Mouse (Mus musculus): ENCODE data around the gene Spryd7. TPM values are rescaled to one million over a fixed set of nuclear protein-coding genes. Genes with fewer than 3 reads are reported as not detected.

Gene Spryd7
- total and polyA plus RNA-seq, 3 experiments, result 11.1 to 23.1 (median 14.0) TPM

GRCm38 (mm10) chr14:61526006-61526405 lies 30.7 kb downstream of the Spryd7 start:
- Histone ChIP-seq H3K4me3 (replicated peaks in 1 of 3; ENCODE audit: low read depth in 2 of 3, low read length in 2 of 3, poor library complexity in 1 of 3) (no peak overlapping the region), H3K9ac (ENCODE audit: insufficient read depth, low read depth) (no peak overlapping the region), H3K4me1 (ENCODE audit: control insufficient read depth in 1 of 2, insufficient read depth in 2 of 2) (peaks cover 0 to 15% of the 10 kb centered on the region in 2 experiments; a peak in 2 of 4 replicates), H3K4me2 (ENCODE audit: insufficient read depth, low read depth, poor library complexity, severe bottlenecking) (no peak overlapping the region), H3K9me3 (replicated peaks; ENCODE audit: low read length) (no peaks in the 10 kb centered on the region), H3K27me3 (replicated peaks) (no peaks in the 10 kb centered on the region), H3K79me2 (replicated peaks; ENCODE audit: control insufficient read depth, extremely low read depth, insufficient read depth, poor library complexity, severe bottlenecking) (no peaks in the 10 kb centered on the region), H3K36me3 (replicated peaks in 1 of 2; ENCODE audit: control insufficient read depth in 1 of 2, insufficient read depth in 1 of 2, low read length in 1 of 2) (peaks cover under 1 to 7% of the 10 kb centered on the region in 2 experiments), H3K27ac (ENCODE audit: insufficient read depth, low read depth) (no peak overlapping the region)
- no peak for DNase-seq (ENCODE audit: extremely low read depth)
- dilution Hi-C loops (cut with MboI; ENCODE audit: extremely low pct_ligation_motif_present, extremely low pct_unique_long_range_greater_than_20kb, low sequenced_read_pairs) (no loop called here), in situ Hi-C loops (cut with MboI; ENCODE audit: low pct_ligation_motif_present, low pct_unique_long_range_greater_than_20kb, low sequenced_read_pairs) (no loop called here)
- TF ChIP-seq ETS1 (conservative IDR thresholded peaks at IDR 0.05; ENCODE audit: low read depth, low read length) (no peak), MAX (IDR thresholded peaks at IDR 0.05; ENCODE audit: low read length) (no peak), POLR2A (IDR thresholded peaks at IDR 0.05; ENCODE audit: low read depth, low read length) (no peak), CTCF (conservative IDR thresholded peaks at IDR 0.05 in 1 of 2, IDR thresholded peaks at IDR 0.05 in 1 of 2; ENCODE audit: low read depth in 2 of 2, low read length in 2 of 2) (no peak), TBP (conservative IDR thresholded peaks at IDR 0.05; ENCODE audit: low read depth, low read length) (no peak), NELFE (IDR thresholded peaks at IDR 0.05; ENCODE audit: low read depth, low read length) (no peak), ZMIZ1 (IDR thresholded peaks at IDR 0.05; ENCODE audit: low read depth, low read length) (no peak), ZNF384 (IDR thresholded peaks at IDR 0.05; ENCODE audit: low read depth, low read length) (no peak), MAFK (IDR thresholded peaks at IDR 0.05; ENCODE audit: insufficient replicate concordance, low read length) (no peak), MYC (IDR thresholded peaks at IDR 0.05; ENCODE audit: low read depth, low read length) (no peak), SMC3 (IDR thresholded peaks at IDR 0.05; ENCODE audit: low read depth, low read length) (no peak), BHLHE40 (IDR thresholded peaks at IDR 0.05; ENCODE audit: low read depth, low read length) (no peak), JUND (conservative IDR thresholded peaks at IDR 0.05; ENCODE audit: low read depth, low read length) (no peak), GABPA (IDR thresholded peaks at IDR 0.05; ENCODE audit: insufficient replicate concordance, low read depth, low read length) (no peak), ZKSCAN1 (IDR thresholded peaks at IDR 0.05; ENCODE audit: borderline replicate concordance, low read depth, low read length) (no peak), E2F4 (IDR thresholded peaks at IDR 0.05; ENCODE audit: insufficient replicate concordance, low read depth, low read length) (no peak), RAD21 (IDR thresholded peaks at IDR 0.05; ENCODE audit: low read depth, low read length) (no peak), RCOR1 (conservative IDR thresholded peaks at IDR 0.05; ENCODE audit: low read depth, low read length) (no peak)

GRCm38 (mm10) chr14:61523821-61524220 lies 32.9 kb downstream of the Spryd7 start:
- Histone ChIP-seq H3K9ac (ENCODE audit: insufficient read depth, low read depth) (no peak overlapping the region), H3K27me3 (replicated peaks) (no peaks in the 10 kb centered on the region), H3K27ac (ENCODE audit: insufficient read depth, low read depth) (no peak overlapping the region), H3K4me1 (ENCODE audit: control insufficient read depth in 1 of 2, insufficient read depth in 2 of 2) (peaks cover 2 to 6% of the 10 kb centered on the region in 2 experiments; a peak in 3 of 4 replicates), H3K36me3 (replicated peaks in 1 of 2; ENCODE audit: control insufficient read depth in 1 of 2, insufficient read depth in 1 of 2, low read length in 1 of 2) (peaks cover 0 to 2% of the 10 kb centered on the region in 2 experiments), H3K4me2 (ENCODE audit: insufficient read depth, low read depth, poor library complexity, severe bottlenecking) (no peak overlapping the region), H3K9me3 (replicated peaks; ENCODE audit: low read length) (peaks cover 4% of the 10 kb centered on the region), H3K79me2 (replicated peaks; ENCODE audit: control insufficient read depth, extremely low read depth, insufficient read depth, poor library complexity, severe bottlenecking) (no peaks in the 10 kb centered on the region), H3K4me3 (replicated peaks in 1 of 3; ENCODE audit: low read depth in 2 of 3, low read length in 2 of 3, poor library complexity in 1 of 3) (no peak overlapping the region)
- dilution Hi-C loops (cut with MboI; ENCODE audit: extremely low pct_ligation_motif_present, extremely low pct_unique_long_range_greater_than_20kb, low sequenced_read_pairs), result no loop called here
- TF ChIP-seq USF2 (conservative IDR thresholded peaks at IDR 0.05; ENCODE audit: low read depth, low read length), result no peak
- TF ChIP-seq MAZ (IDR thresholded peaks at IDR 0.05; ENCODE audit: low read depth, low read length), result no peak
- no peak for TF ChIP-seq CTCF (conservative IDR thresholded peaks at IDR 0.05 in 1 of 2, IDR thresholded peaks at IDR 0.05 in 1 of 2; ENCODE audit: low read depth in 2 of 2, low read length in 2 of 2)
- no peak for TF ChIP-seq ZC3H11A (IDR thresholded peaks at IDR 0.05; ENCODE audit: low read depth, low read length)
- TF ChIP-seq RAD21 (IDR thresholded peaks at IDR 0.05; ENCODE audit: low read depth, low read length), result no peak
- TF ChIP-seq CHD2 (IDR thresholded peaks at IDR 0.05; ENCODE audit: low read length), result no peak
- in situ Hi-C loops (cut with MboI; ENCODE audit: low pct_ligation_motif_present, low pct_unique_long_range_greater_than_20kb, low sequenced_read_pairs), result no loop called here
- DNase-seq (ENCODE audit: extremely low read depth), result no peak
